Mouse (Mus musculus): ENCODE data around the gene Gabpb2.
A peak's percentile ranks its signal among the peaks of the same experiment; 100 is the strongest.

Gene Gabpb2

DNA sequence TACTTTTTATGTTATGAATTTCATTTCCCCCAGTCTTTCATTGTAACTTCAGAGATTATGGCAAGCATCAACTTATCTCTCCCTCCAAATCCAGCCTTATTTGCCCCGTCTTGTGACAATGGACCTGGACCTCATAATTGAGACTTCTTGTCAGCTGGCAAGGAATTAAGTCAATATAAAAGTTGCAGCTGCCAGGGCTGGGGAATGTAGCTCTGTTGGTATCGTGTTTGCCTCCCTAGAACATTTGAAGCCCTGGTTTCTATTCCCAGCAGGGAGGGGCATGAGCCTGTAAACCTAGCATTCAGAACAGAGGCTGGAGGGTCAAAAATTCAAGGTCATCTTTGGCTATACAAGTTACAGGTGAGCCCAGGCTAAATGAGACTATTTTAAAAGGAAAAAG is 21.9 kb downstream of the Gabpb2 start:
- no peak for DNase-seq (ENCODE audit: low spot score in 2 of 2)

DNA sequence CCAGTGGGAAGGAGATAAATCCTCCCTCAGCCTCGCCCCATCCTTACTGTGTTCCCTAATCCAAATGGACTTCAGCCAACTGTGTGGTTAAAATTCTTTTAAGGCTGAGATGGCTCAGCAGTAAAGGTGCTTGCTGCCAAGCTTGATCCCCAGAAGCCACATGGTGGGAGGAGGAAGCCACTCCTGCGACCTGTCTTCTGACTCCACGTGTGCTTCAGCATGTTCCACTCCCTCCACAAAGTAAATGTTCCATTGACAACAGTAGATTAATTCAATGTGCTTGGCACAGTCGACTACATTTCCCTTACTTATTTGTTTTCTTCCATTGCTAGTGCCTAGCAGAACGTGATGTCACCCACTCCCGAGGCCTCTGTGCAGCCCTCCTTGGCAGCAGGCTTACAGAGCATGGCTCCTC is 23.0 kb downstream of the Gabpb2 start:
- DNase-seq (ENCODE audit: low spot score in 2 of 2) = no peak

DNA sequence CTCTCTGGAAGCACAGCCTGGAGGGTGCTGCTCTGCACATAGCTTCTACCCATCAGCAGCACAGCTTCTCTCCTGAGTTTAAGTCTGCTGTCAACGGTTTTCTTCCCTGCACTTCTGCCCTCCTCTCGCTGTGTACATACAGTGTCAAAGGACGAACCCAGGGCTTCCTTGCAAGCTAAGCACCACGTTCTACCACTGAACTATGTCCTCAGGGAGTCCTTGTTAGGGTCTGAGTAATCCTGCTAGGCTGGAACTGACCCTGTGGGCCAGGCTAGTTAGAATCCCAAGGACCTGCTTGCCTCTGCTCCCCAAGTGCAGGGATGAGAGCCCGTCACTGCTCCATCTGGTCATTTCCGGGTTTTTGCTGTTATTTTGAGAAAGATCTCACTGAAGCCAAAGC is 30.8 kb downstream of the Gabpb2 start:
- no peak for DNase-seq (ENCODE audit: low spot score in 2 of 2)

DNA sequence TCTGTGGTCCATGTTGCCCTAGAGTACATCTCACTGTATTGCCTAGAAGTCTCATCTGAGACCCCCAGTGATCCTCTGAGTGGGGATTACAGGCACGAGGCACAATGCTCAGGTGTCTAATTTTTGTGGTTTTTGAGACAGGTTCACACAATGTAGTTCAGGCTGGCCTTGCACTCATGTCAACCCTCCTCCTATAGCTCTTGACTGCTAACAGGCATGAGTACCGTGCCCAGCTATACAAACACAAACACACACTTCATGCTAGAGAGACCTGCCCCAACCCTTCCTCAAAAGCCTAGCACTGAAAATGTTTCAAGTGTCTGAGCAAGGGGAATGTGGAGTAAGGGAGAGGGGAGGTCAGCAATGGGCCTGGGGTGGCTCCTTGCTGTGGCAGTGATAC is 31.6 kb downstream of the Gabpb2 start:
- no peak for DNase-seq (ENCODE audit: low spot score in 2 of 2)

DNA sequence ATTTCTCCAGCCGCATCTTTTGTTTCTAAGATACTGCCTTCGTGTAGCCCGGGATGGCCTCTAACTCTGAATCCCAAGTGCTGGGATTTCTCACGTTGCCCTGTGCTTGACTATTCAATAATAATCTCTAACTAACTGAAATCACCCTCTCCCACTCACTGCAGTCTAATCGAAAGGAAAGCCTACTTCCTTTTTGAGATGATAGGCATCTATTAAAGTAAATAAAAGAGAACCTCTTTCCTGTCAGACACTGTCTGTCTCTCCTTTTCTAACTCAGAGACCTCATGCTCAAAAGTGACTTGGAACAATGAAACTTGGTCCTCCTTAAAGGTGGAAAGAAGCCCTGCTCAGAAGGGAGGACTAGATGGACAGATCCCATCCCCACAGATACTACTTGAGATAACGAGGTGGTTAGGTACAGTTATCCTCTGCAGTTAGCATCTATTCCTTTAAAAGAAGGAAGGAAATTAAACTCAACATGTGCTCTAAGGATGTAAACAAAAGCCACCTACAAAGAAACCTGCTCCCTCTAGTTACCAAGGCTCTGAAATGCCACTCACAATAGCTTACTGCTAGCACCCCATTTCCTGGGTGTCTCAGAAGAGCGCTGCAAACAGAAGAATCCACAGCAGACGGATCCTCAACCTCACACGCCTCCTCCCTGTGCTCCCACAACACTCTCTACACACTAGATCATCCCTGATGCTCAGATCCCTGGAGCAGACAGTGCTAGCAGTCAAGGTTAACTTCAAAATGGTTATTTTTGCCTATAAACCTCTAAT is 32.7 kb downstream of the Gabpb2 start:
- no peak for DNase-seq (ENCODE audit: low spot score in 2 of 2)

DNA sequence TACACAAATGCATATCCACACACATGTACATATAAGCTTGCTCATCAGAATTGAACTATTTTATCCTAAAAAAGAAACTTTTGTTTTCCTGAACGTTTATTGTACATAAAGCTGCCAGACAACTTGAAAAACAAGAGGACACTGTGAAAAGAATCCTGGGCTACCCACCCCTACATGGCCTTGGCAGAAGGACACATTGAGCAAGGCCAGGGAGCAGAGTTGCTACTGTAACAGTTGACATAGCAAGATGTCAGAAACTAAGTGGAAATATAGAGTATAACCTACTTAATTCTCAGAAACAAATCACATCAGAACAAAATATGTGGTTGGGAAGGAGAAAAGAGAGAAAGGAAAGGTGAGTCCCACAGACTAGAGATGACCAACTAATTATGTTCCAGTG is 35.9 kb downstream of the Gabpb2 start:
- DNase-seq (ENCODE audit: low spot score in 2 of 2) = no peak

DNA sequence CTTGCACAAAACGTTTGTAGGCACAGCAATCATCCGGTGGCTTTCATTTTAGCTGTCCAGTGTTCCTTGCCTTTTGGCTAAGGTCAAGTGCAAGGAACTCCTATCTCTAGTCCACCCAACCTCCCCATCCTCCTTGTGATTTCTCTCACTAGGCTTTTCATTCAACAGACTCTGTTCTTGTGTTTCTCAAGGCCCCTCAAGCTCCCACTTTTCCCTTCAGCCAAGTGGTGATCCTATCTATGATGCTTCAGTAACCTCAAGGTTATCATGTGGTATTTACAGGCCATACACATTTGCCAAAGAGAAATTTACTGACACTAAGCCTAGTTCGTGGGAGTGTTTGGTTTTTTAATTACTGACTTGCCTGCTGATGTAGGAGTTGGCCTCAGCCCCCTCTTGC is 37.8 kb downstream of the Gabpb2 start:
- no peak for DNase-seq (ENCODE audit: low spot score in 2 of 2)

- no peak for DNase-seq (ENCODE audit: low spot score in 2 of 2)
Measured at GRCm38 (mm10) chr3:95178948-95179347, 38.8 kb downstream of the Gabpb2 start.

DNA sequence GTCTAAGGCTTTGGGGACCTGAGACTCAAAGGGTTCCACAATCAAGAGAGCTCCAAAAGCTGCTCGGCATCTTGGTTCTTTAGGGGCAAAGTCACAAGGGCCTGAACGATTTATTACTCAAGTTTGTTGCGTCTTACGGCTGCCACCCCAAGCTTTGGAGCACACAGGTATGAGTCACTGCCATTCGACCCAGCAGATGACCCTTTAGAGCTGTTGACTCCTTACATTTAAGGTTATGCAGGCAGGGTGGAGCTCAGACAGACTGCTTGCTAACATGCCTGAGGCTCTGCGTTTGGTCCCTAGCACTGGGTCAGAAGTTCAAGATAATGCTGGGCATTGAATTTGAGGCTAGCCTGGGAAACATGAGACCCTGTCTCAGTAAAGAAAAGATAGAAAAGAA is 40.1 kb downstream of the Gabpb2 start:
- DNase-seq (ENCODE audit: low spot score in 2 of 2) = no peak

GRCm38 (mm10) chr3:95176500-95176899 is 41.2 kb downstream of the Gabpb2 start:
- no peak for DNase-seq (ENCODE audit: low spot score in 2 of 2)

DNA sequence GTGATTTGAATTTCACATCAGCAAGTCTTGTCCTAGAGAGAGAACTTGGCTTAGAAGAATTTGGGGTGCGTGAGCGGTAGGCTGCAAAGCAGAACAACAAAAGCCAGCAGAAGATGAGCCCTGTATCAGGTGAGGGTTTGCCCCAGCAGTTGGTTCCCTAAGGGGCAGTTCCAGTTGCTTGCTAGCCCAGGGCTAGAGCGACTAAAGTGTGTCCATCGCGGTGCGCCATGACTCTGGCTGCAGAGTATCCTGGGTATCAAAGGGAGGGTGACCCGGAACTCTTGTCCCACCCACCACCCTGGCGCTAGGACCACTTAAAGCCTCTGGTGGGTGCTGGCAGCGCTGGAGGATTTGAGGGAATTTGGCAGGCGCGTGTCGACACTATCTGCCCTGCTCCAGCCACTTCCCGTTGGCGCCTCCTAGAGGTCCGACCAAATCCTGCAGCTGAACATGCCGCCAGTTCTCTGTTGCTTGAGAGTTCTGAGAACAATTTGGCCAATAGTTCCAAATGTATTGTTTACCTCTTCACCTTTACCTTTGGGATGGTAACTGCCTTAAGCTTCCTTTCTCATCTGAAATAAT is 43.6 kb downstream of the Gabpb2 start:
- DNase-seq (ENCODE audit: low spot score in 2 of 2) = peak; percentile 79 to 93

DNA sequence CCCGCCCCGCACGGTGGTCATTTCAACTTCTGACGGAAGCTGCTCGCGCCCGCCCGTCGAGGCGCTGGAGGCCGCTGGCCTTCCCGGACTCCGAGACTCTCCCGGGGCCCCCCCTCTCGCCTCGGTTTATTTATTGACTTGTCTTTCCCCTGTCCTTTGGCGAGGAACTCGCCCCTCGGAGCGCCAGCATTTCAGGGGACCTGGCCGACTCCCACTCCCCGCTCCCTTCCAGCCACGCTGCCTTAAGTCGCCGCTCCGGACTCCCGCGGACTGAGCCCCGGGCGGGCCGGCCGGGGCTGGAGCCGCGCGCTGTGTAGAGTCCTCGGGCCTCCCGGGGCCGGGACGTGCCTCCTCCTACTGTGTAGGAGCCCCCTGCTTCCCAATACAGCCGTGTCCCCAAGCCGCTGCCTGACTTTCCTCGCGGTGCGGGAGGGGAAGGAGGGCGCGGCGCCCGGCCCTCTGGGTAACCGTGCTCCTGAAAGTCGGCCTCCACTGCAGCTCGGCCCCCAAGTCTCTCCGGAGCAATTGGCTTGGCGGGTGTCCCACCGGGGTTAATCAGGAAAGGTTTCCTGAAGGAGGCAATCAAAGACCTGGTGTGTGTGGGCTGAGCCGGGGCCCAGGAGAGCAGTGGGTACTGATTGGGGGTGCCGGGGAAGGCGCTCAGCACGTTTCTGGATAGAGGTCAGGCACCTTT is 44.3 kb downstream of the Gabpb2 start:
- peak in 1 of 2 experiments; percentile 36 for DNase-seq (ENCODE audit: low spot score in 2 of 2)

- peak in 1 of 2 experiments; percentile 19 for DNase-seq (ENCODE audit: low spot score in 2 of 2)
Measured at GRCm38 (mm10) chr3:95172526-95173255, 45.0 kb downstream of the Gabpb2 start.

DNA sequence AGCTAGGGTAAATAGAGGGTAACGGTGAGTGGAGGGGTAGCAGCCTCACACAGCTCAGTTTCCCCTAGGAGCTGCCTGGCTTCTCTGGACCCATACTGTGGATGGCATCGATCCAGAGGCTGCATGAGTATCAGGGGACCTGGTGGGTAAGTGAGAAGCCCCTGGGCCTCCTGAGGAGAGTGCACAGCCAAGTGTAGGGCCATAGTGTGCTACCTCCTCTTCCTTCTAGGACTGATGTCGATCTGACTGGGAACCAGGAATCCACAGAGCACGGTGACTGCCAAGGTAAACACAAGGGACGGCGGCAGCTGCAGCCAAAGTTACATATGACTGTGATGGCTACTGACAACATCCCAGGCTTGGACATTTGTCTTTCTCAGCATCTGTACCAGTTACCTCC is 46.6 kb downstream of the Gabpb2 start:
- no peak for DNase-seq (ENCODE audit: low spot score in 2 of 2)

GRCm38 (mm10) chr3:95169996-95170395 is 47.7 kb downstream of the Gabpb2 start:
- no peak for DNase-seq (ENCODE audit: low spot score in 2 of 2)

DNA sequence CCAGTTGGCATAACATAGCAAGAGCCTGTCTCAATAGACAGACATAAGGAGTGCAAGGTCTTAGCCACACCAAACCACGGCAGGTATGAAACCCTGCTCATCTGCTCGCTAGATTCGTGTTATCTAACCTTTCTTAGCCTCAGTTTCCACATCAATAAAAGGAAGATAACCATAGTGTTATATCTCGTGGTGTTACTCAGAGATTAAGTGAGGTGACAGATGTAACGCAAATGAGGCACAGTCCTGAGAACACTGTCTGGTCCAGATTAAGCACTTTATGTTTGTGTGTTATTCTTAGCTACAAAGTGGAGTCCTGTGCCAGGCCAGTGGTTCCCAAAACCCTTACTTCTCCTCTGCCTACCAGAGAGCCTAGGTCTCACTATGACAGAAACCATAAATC is 52.9 kb downstream of the Gabpb2 start:
- no peak for DNase-seq (ENCODE audit: low spot score in 2 of 2)

- DNase-seq (ENCODE audit: low spot score in 2 of 2) = no peak
Measured at GRCm38 (mm10) chr3:95164256-95164550, 53.5 kb downstream of the Gabpb2 start.

DNA sequence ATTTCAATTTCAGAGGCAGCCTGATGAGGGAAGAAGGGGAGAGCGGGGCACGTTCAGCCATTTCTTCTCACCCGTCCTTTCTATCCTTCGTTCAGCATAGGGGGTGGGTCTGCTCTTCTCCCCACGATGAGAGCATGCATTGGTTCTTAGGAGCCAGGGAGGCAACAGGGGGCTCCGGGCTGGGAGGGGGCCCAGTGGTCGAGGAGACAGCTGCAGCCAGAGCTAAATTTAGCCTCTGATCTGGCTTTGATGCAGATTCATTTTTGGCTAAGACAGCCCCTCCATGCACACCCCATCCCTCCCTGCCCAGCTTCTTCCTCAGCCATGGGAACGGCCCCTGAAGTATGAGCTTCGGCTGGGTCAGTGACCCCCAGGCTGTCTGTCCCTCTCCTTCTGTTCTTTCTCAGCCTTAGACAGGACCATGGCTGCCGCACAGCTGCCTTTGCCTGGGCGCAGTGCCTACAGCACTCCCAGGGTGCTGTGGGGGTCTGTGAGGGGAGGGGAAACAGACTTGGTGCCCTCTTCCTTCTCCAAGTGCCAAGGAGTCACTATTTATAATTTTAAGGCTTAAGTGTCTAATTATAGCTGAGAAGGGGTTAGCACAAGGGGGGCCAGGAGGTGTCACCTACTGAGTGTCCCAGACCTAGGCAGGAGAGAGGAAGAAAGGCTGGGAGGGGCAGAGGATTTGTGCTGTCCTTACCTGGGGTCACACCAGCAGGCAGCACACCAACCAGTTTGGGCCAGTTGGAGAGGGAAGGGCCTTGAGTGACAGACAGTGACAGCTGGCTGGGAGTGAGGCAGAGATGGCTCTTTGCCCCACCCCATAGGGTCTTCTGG is 54.1 kb downstream of the Gabpb2 start:
- peak in 1 of 2 experiments; percentile 31 for DNase-seq (ENCODE audit: low spot score in 2 of 2)

DNA sequence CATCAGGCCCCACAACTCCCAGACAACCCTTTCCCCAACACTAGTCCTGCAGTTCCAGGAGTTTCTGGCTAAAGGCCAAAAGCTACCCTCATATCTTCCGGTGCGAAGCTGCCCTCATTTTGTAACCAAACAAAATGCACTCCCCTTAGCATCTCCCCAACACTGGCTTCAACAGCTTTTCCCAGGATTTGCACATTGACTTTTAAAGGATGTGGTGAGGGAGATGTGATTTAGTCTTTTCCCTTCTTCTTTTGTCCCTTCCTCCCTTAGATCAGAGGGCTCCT is 55.4 kb downstream of the Gabpb2 start:
- DNase-seq (ENCODE audit: low spot score in 2 of 2) = no peak

GRCm38 (mm10) chr3:95161618-95162344 is 55.9 kb downstream of the Gabpb2 start:
- DNase-seq (ENCODE audit: low spot score in 2 of 2) = peak in 1 of 2 experiments; percentile 26

- DNase-seq (ENCODE audit: low spot score in 2 of 2) = peak in 1 of 2 experiments; percentile 46
Measured at GRCm38 (mm10) chr3:95161041-95161551, 56.6 kb downstream of the Gabpb2 start.

Measured in cerebellum, postnatal 4 days (tissue).